Mouse (Mus musculus) frontal cortex, postnatal 25 days (tissue): ENCODE results near the gene Npepps.
A peak's percentile ranks its signal among the peaks of the same experiment; 100 is the strongest.
"Not testable (repeated sequence)": the region's sequence is repeated elsewhere in the genome, so short reads cannot be mapped to it uniquely, and the experiment has no call there.

Experiments
- DNase-seq, 2 experiments: peaks; one replicate each; pipeline ENCODE4 v3.0.0; 2022; ENCODE audit warnings: low spot score in 2 of 2

Npepps gene

GRCm38 (mm10) chr11:97241321-97241720 is 39.1 kb downstream of the Npepps start:
- DNase-seq = no peak

- no peak for DNase-seq
Measured at GRCm38 (mm10) chr11:97237976-97238375, 42.5 kb downstream of the Npepps start.

GRCm38 (mm10) chr11:97232436-97232835 is 48.0 kb downstream of the Npepps start:
- no peak for DNase-seq

GRCm38 (mm10) chr11:97229396-97229795 is 51.0 kb downstream of the Npepps start:
- no peak for DNase-seq

GRCm38 (mm10) chr11:97228985-97229384 is 51.5 kb downstream of the Npepps start:
- no peak for DNase-seq

GRCm38 (mm10) chr11:97226131-97226530 is 54.3 kb downstream of the Npepps start:
- no peak for DNase-seq

GRCm38 (mm10) chr11:97223485-97223884 is 57.0 kb downstream of the Npepps start:
- DNase-seq = no peak

GRCm38 (mm10) chr11:97221611-97222010 is 58.8 kb downstream of the Npepps start:
- DNase-seq = no peak

- no peak for DNase-seq
Measured at GRCm38 (mm10) chr11:97220211-97220610, 60.2 kb downstream of the Npepps start.

GRCm38 (mm10) chr11:97214411-97214810 is 66.0 kb downstream of the Npepps start:
- DNase-seq = no peak

- DNase-seq = no peak
Measured at GRCm38 (mm10) chr11:97210728-97211400, 69.6 kb downstream of the Npepps start.

GRCm38 (mm10) chr11:97207011-97207422 is 73.4 kb downstream of the Npepps start:
- DNase-seq = peak; percentile 10 to 37

GRCm38 (mm10) chr11:97199519-97199918 is 80.9 kb downstream of the Npepps start:
- DNase-seq = no peak

- peak in 1 of 2 experiments; percentile 24 for DNase-seq
Measured at GRCm38 (mm10) chr11:97198601-97199000, 81.8 kb downstream of the Npepps start.

GRCm38 (mm10) chr11:97197021-97197420 is 83.4 kb downstream of the Npepps start:
- DNase-seq = no peak

GRCm38 (mm10) chr11:97196541-97196940 is 83.9 kb downstream of the Npepps start:
- no peak for DNase-seq

- DNase-seq = no peak
Measured at GRCm38 (mm10) chr11:97192621-97192951, 87.9 kb downstream of the Npepps start.

GRCm38 (mm10) chr11:97191915-97192620 is 88.4 kb downstream of the Npepps start:
- no peak for DNase-seq

GRCm38 (mm10) chr11:97190992-97191391 is 89.4 kb downstream of the Npepps start:
- DNase-seq = no peak

- not testable (repeated sequence) for DNase-seq
Measured at GRCm38 (mm10) chr11:97189645-97190044, 90.8 kb downstream of the Npepps start.

GRCm38 (mm10) chr11:97189231-97189630 is 91.2 kb downstream of the Npepps start:
- DNase-seq = no peak

GRCm38 (mm10) chr11:97188643-97188955 is 91.8 kb downstream of the Npepps start:
- no peak for DNase-seq

GRCm38 (mm10) chr11:97187764-97188642 is 92.4 kb downstream of the Npepps start, which contains the start of gene Kpnb1:
Gene Kpnb1 (minus strand): TSS chr11:97187881.
- DNase-seq = peak; percentile 96 to 98
